Mouse (Mus musculus): ENCODE results near the gene Podn.

DNA sequence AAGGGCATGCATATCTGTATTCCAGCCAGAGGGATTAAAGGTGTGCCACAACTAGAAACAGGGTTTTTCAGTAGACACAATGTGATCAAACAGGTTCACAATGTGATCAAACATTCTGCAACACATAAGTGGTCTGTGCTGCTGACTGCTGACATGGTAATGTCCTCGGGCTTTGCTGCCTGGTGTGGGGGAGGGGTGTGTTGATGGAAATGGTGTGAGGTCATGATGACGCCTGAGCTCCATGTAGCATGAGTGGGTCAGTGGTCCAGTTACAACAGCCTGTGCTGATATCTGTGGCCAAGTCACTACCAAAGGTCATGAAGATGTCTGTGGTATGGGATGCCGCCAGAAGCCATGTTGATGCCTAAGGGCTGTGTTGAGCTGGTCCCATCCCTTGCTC lies 34.2 kb upstream of the Podn start:
- TF ChIP-seq CTCF (IDR thresholded peaks at IDR 0.05; ENCODE audit: control insufficient read depth, insufficient read depth, insufficient read length), result no peak
- TF ChIP-seq MAX (IDR thresholded peaks at IDR 0.05), result no peak
